Mouse (Mus musculus) lung, embryonic 15.5 days (tissue): ENCODE results near the gene Samd5. TPM values are rescaled to one million over a fixed set of nuclear protein-coding genes. Genes with fewer than 3 reads are reported as not detected.

Experiments used
- ATAC-seq: fragments of 200-750 bp; cut with Nextera tagmentation; 2 replicates; pipeline ENCODE4 v1.8.0; 2017; ENCODE audit warnings: moderate number of reproducible peaks, borderline replicate concordance; ENCODE audit not compliant: low FRiP score, low TSS enrichment; ENCODE audit errors: extremely low read depth
- H3K27ac ChIP-seq: fragments of 300-500 bp; sonication (generic); 2 replicates; pipeline ENCODE4 v1.5.1; 2015; ENCODE audit warnings: moderate library complexity, mild to moderate bottlenecking, inconsistent platforms
- H3K27me3 ChIP-seq: fragments of 300-500 bp; sonication (generic); 2 replicates; pipeline ENCODE4 v1.6.1; 2015; ENCODE audit warnings: inconsistent platforms
- H3K36me3 ChIP-seq: fragments of 300-500 bp; sonication (generic); 2 replicates; pipeline ENCODE4 v1.6.1; 2015; ENCODE audit warnings: inconsistent platforms
- H3K4me1 ChIP-seq: fragments of 300-500 bp; sonication (generic); 2 replicates; pipeline ENCODE4 v1.6.1; 2015; ENCODE audit warnings: inconsistent platforms
- H3K4me2 ChIP-seq: fragments of 300-500 bp; sonication (generic); 2 replicates; pipeline ENCODE4 v1.6.1; 2015; ENCODE audit warnings: inconsistent platforms, mild to moderate bottlenecking, moderate library complexity
- H3K4me3 ChIP-seq: fragments of 300-500 bp; sonication (generic); 2 replicates; pipeline ENCODE4 v1.5.1; 2015; ENCODE audit warnings: mild to moderate bottlenecking, inconsistent platforms
- H3K9ac ChIP-seq: fragments of 300-500 bp; sonication (generic); 2 replicates; pipeline ENCODE4 v1.6.1; 2015; ENCODE audit warnings: inconsistent platforms
- H3K9me3 ChIP-seq: fragments of 300-500 bp; sonication (generic); 2 replicates; pipeline ENCODE4 v1.6.1; 2016; ENCODE audit warnings: inconsistent platforms
- whole genome bisulfite sequencing: fragments of 180-500 bp; shearing (Covaris S2); methylation state at CpG from one replicate; pipeline ENCODE4 v1.1.7; 2015; 5-methylcytosine and 5-hydroxymethylcytosine counted together
- polyA plus RNA-seq: library from polyadenylated mRNA; unstranded; fragments of >200 nt; fragmentation: Nextera tagmentation; extraction: Ambion mirVana; gene quantifications from 2 replicates; pipeline ENCODE4 v1.2.1, GENCODE M21; 2015

Samd5 gene
- polyA plus RNA-seq, 1 experiment from 2014 or later = 9.1 TPM

- Histone ChIP-seq H3K4me1 (peaks cover 21% of the 10 kb centered on the region), H3K9ac (no peak overlapping the region), H3K4me2 (no peak overlapping the region), H3K9me3 (no peaks in the 10 kb centered on the region), H3K27me3 (no peaks in the 10 kb centered on the region), H3K36me3 (no peaks in the 10 kb centered on the region), H3K27ac (no peak overlapping the region), H3K4me3 (no peak overlapping the region)
- 19% methylated on average over 5 of the region's 5 CpGs for WGBS
- no peak for ATAC-seq
Observed at GRCm38 (mm10) chr10:9678071-9678470, 3.1 kb upstream of the Samd5 start.

GRCm38 (mm10) chr10:9676886-9677285 is 1.9 kb upstream of the Samd5 start:
- H3K27ac ChIP-seq = no peak overlapping the region
- ATAC-seq = peak; percentile 31; the same call in 1 of the 2 replicates
- no peaks in the 10 kb centered on the region for H3K27me3 ChIP-seq
- H3K9ac ChIP-seq = no peak overlapping the region
- peak overlapping the region; percentile 96 for H3K4me2 ChIP-seq
- H3K36me3 ChIP-seq = no peaks in the 10 kb centered on the region
- WGBS = 2% methylated on average over 17 of the region's 17 CpGs
- peaks cover 22% of the 10 kb centered on the region for H3K4me1 ChIP-seq
- no peaks in the 10 kb centered on the region for H3K9me3 ChIP-seq
- peak overlapping the region; percentile 23 for H3K4me3 ChIP-seq

DNA sequence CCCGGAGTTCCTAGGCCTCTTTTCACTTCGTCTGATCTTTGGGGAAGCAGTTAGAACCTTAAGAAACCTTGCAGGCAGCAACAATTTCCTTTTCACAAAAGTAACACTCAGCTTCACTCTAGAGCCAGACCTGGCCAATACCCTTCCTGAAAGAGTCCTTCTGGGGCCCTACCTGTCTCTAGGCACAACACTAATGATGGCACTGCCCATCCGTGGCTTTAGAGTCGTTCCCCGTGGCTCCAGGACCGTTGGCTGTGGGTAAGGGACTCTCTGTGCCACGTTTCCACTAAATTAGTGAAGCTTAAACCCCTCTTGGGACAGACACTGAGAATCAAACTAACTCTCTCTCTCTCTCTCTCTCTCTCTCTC is 1.4 kb upstream of the Samd5 start:
- Histone ChIP-seq H3K4me2 (peak overlapping the region; percentile 96), H3K4me1 (peaks cover 22% of the 10 kb centered on the region), H3K9me3 (no peaks in the 10 kb centered on the region), H3K9ac (no peak overlapping the region), H3K4me3 (peak overlapping the region; percentile 74; the same call in 1 of the 2 replicates), H3K27me3 (no peaks in the 10 kb centered on the region), H3K36me3 (no peaks in the 10 kb centered on the region), H3K27ac (no peak overlapping the region)
- WGBS = 16% methylated on average over 7 of the region's 7 CpGs
- no peak for ATAC-seq

GRCm38 (mm10) chr10:9675550-9676417 is 776 bp upstream of the Samd5 start:
- Histone ChIP-seq H3K36me3 (no peaks in the 10 kb centered on the region), H3K4me2 (peak overlapping the region; percentile 96), H3K27ac (peak overlapping the region; percentile 39; the same call in 1 of the 2 replicates), H3K9me3 (no peaks in the 10 kb centered on the region), H3K4me3 (peak overlapping the region; percentile 74), H3K27me3 (no peaks in the 10 kb centered on the region), H3K4me1 (peaks cover 25% of the 10 kb centered on the region), H3K9ac (peak overlapping the region; percentile 57)
- ATAC-seq = peak; percentile 47
- WGBS = 5% methylated on average over 36 of the region's 36 CpGs

DNA sequence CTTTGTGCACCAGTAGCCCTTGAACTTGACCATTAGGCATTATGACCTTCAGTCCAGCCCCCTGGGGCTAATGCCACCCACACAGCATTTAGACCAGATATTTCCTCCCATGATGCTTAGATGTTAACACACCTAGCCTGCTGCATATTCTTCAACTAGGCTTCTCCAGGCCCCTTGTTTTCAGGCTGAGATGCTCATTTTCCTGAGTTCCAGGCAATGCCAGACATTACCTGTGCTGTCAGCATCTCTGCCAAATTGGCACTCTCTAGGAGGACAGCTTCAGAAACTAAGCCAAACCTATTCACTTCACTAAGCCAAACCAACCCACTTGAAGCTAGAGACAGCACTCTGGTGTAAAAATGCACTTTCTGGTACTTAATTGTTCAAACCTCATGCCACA is 1.7 kb downstream of the Samd5 start:
- Histone ChIP-seq H3K9ac (no peak overlapping the region), H3K27me3 (no peaks in the 10 kb centered on the region), H3K27ac (no peak overlapping the region), H3K4me2 (peak overlapping the region; percentile 96), H3K4me1 (peaks cover 25% of the 10 kb centered on the region), H3K36me3 (no peaks in the 10 kb centered on the region), H3K9me3 (no peaks in the 10 kb centered on the region), H3K4me3 (peak overlapping the region; percentile 74)
- no peak for ATAC-seq

DNA sequence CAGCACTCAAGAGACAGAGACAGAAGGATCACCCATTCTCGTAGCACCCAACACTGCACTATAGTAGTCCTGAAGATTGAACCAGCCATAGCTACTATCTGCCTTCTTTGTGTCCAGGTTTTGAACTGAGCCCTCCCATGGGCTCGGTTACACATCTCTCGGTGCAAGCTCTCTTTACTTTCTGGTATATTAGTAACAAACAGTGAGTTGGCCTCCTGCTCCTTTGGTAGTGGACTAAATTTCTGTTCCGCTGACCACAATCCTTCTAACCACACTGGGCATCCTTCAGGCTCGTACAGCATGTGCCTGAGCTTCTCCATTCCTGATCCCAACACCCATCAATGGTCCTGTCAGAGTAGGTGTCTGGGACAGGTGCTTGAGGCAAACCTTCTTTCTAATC is 2.3 kb downstream of the Samd5 start:
- H3K4me3 ChIP-seq = no peak overlapping the region; the same call in 1 of the 2 replicates
- H3K27ac ChIP-seq = no peak overlapping the region
- no peaks in the 10 kb centered on the region for H3K9me3 ChIP-seq
- ATAC-seq = no peak
- H3K36me3 ChIP-seq = no peaks in the 10 kb centered on the region
- no peak overlapping the region for H3K9ac ChIP-seq
- H3K4me1 ChIP-seq = peaks cover 25% of the 10 kb centered on the region
- H3K4me2 ChIP-seq = peak overlapping the region; percentile 96
- no peaks in the 10 kb centered on the region for H3K27me3 ChIP-seq
- WGBS = 87% methylated on average over 5 of the region's 5 CpGs

DNA sequence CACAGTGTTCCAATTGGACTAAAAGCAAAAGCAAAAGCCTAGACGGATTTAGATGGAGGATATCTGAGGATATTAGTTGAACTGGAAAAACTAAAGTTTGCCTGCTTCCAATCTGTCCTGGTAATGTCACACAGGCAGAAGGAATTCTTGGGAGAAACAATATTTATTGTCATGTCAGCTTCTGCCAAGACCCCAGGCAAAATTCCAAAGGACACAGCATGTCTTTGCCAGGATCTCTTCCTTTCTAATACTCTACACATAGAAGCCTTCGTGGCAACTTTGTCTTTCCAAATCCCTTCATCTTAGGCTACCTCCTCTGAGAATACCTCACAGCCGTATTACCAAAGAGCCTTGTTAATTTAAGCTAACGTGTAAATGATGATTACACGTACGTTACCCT is 4.7 kb downstream of the Samd5 start:
- Histone ChIP-seq H3K4me1 (peaks cover 15% of the 10 kb centered on the region), H3K4me3 (no peak overlapping the region), H3K36me3 (no peaks in the 10 kb centered on the region), H3K9ac (no peak overlapping the region), H3K4me2 (no peak overlapping the region), H3K9me3 (no peaks in the 10 kb centered on the region), H3K27ac (no peak overlapping the region), H3K27me3 (no peaks in the 10 kb centered on the region)
- WGBS = 70% methylated on average over 6 of the region's 6 CpGs
- no peak for ATAC-seq

GRCm38 (mm10) chr10:9668791-9669190 is 6.2 kb downstream of the Samd5 start:
- H3K4me3 ChIP-seq = no peak overlapping the region
- no peaks in the 10 kb centered on the region for H3K27me3 ChIP-seq
- no peak for ATAC-seq
- 68% methylated on average over 4 of the region's 4 CpGs for WGBS
- no peak overlapping the region for H3K9ac ChIP-seq
- peaks cover 9% of the 10 kb centered on the region for H3K4me1 ChIP-seq
- H3K36me3 ChIP-seq = no peaks in the 10 kb centered on the region
- no peaks in the 10 kb centered on the region for H3K9me3 ChIP-seq
- H3K27ac ChIP-seq = no peak overlapping the region
- H3K4me2 ChIP-seq = no peak overlapping the region

GRCm38 (mm10) chr10:9652946-9653345 is 22.1 kb downstream of the Samd5 start:
- Histone ChIP-seq H3K9ac (no peak overlapping the region), H3K36me3 (no peaks in the 10 kb centered on the region), H3K4me1 (peaks cover 15% of the 10 kb centered on the region), H3K4me2 (no peak overlapping the region), H3K4me3 (no peak overlapping the region), H3K27ac (no peak overlapping the region), H3K27me3 (no peaks in the 10 kb centered on the region), H3K9me3 (no peaks in the 10 kb centered on the region)
- WGBS = 78% methylated on average over 5 of the region's 5 CpGs
- ATAC-seq = no peak

- Histone ChIP-seq H3K4me1 (peaks cover 19% of the 10 kb centered on the region), H3K9ac (no peak overlapping the region), H3K27me3 (no peaks in the 10 kb centered on the region), H3K4me2 (no peak overlapping the region), H3K36me3 (no peaks in the 10 kb centered on the region), H3K27ac (0 out of 2 replicates have a peak overlapping the region, but pooled peaks have one; percentile 9), H3K9me3 (no peaks in the 10 kb centered on the region), H3K4me3 (no peak overlapping the region)
- no peak for ATAC-seq
- WGBS = 39% methylated on average over 6 of the region's 6 CpGs
Observed at GRCm38 (mm10) chr10:9650050-9650825, 24.8 kb downstream of the Samd5 start.

GRCm38 (mm10) chr10:9648464-9648863 is 26.5 kb downstream of the Samd5 start:
- 40% methylated on average over 2 of the region's 2 CpGs for WGBS
- no peaks in the 10 kb centered on the region for H3K27me3 ChIP-seq
- peaks cover 19% of the 10 kb centered on the region for H3K4me1 ChIP-seq
- peak overlapping the region; percentile 23 for H3K27ac ChIP-seq
- no peak overlapping the region for H3K4me2 ChIP-seq
- H3K36me3 ChIP-seq = no peaks in the 10 kb centered on the region
- no peaks in the 10 kb centered on the region for H3K9me3 ChIP-seq
- ATAC-seq = peak; percentile 62; the same call in 1 of the 2 replicates
- no peak overlapping the region for H3K9ac ChIP-seq
- H3K4me3 ChIP-seq = no peak overlapping the region

DNA sequence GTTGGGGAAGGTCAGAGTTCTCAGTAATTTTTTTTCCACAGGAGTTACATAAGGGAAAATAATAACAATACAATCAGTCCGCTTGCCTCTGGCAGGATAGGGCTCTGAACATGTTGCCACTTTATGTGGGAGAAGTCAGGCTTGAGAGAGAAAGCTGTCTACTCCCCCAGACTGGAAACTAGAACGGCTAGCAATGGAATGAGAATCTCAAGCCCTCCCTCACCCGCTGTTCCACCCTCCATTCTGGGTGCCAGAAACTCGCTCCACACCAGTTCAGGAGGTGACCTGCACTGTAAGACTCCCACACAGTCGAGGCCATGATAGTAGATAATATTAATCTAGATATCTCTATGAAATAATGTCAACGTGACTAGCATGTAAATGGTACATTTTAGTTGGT is 27.3 kb downstream of the Samd5 start:
- WGBS = 71% methylated on average over 6 of the region's 6 CpGs
- no peak overlapping the region for H3K9ac ChIP-seq
- peaks cover 19% of the 10 kb centered on the region for H3K4me1 ChIP-seq
- H3K4me3 ChIP-seq = no peak overlapping the region
- H3K36me3 ChIP-seq = no peaks in the 10 kb centered on the region
- no peak overlapping the region for H3K27ac ChIP-seq
- no peak overlapping the region for H3K4me2 ChIP-seq
- H3K9me3 ChIP-seq = no peaks in the 10 kb centered on the region
- no peak for ATAC-seq
- H3K27me3 ChIP-seq = no peaks in the 10 kb centered on the region
